Mouse (Mus musculus) layer of hippocampus, adult 2 months (tissue): ENCODE data around the gene Dtymk. TPM values are rescaled to one million over a fixed set of nuclear protein-coding genes. Genes with fewer than 3 reads are reported as not detected.
"Not testable (repeated sequence)": the region's sequence is repeated elsewhere in the genome, so short reads cannot be mapped to it uniquely, and the experiment has no call there.

Source experiments
- DNase-seq, 2 experiments: peaks; one replicate each; pipeline ENCODE4 v3.0.0; 2022; ENCODE audit warnings: low spot score in 2 of 2
- H3K27ac ChIP-seq: fragments of 200-600 bp; 2 replicates; pipeline ENCODE4 v1.8.1; 2022
- H3K4me3 ChIP-seq: fragments of 200-600 bp; 2 replicates; pipeline ENCODE4 v1.8.1; 2022; ENCODE audit warnings: mild to moderate bottlenecking
- CTCF ChIP-seq: fragments of 200-600 bp; conservative IDR thresholded peaks from 2 replicates; pipeline ENCODE4 v1.8.1; 2022; ENCODE audit warnings: antibody characterized with exemption, mild to moderate bottlenecking, moderate library complexity
- long read RNA-seq, 2 experiments: library from polyadenylated mRNA; stranded (forward); transcript quantifications; one replicate each; pipeline ENCODE4 v2.0.0; 2021; ENCODE audit warnings: borderline mapping rate in 2 of 2
- total RNA-seq, 2 experiments: library from RNA; stranded (reverse); gene quantifications; 2 replicates each; pipeline ENCODE4 v1.2.3; 2021

The Dtymk gene
- 10 to 100 TPM; 52.6 to 58.0 TPM for total RNA-seq
- long read RNA-seq, experiment 1, transcript Dtymk-202 (2 exons, 1,055 nt), result major isoform, 10 of 45 reads
- long read RNA-seq, experiment 1, transcript Dtymk-201 (5 exons, 1,003 nt), result minor isoform, 8 of 45 reads
- long read RNA-seq, experiment 1, partial matches to known transcripts, result 2 of 45 reads
- long read RNA-seq, experiment 1, other reads (novel, unspliced or antisense), result 25 of 45 reads
- long read RNA-seq, experiment 2, transcript Dtymk-202 (2 exons, 1,055 nt), result minor isoform, 6 of 51 reads
- long read RNA-seq, experiment 2, transcript Dtymk-201 (5 exons, 1,003 nt), result major isoform, 25 of 51 reads
- long read RNA-seq, experiment 2, partial matches to known transcripts, result 10 of 51 reads
- long read RNA-seq, experiment 2, other reads (novel, unspliced or antisense), result 10 of 51 reads

- DNase-seq, result peak; percentile 88 to 96
- peak; percentile 77 for TF ChIP-seq CTCF
- Histone ChIP-seq H3K4me3 (peak within 1 kb of the TSS; percentile 91), H3K27ac (peak within 1 kb of the TSS; percentile 90)
These were observed at the start of gene Dtymk for GRCm38 (mm10) chr1:93801741-93802238. Gene Dtymk (minus strand): TSS chr1:93801934.

- not testable (repeated sequence) for H3K27ac ChIP-seq, H3K4me3 ChIP-seq, DNase-seq
These were observed 44.1 kb upstream of the Dtymk start for GRCm38 (mm10) chr1:93845766-93846366.

- not testable (repeated sequence) for H3K27ac ChIP-seq, DNase-seq, H3K4me3 ChIP-seq
These were observed 36.8 kb upstream of the Dtymk start for GRCm38 (mm10) chr1:93838569-93838968.

GRCm38 (mm10) chr1:93837335-93837734, 35.6 kb upstream of the Dtymk start:
- Histone ChIP-seq H3K4me3 (no peak overlapping the region), H3K27ac (no peak overlapping the region)
- DNase-seq, result no peak
- TF ChIP-seq CTCF, result no peak

- H3K27ac ChIP-seq, result no peak overlapping the region
- H3K4me3 ChIP-seq, result no peak overlapping the region
- DNase-seq, result no peak
- TF ChIP-seq CTCF, result no peak
These were observed 34.8 kb upstream of the Dtymk start for GRCm38 (mm10) chr1:93836532-93836913.

GRCm38 (mm10) chr1:93835876-93836531, 34.3 kb upstream of the Dtymk start:
- no peak overlapping the region for H3K4me3 ChIP-seq
- no peak overlapping the region for H3K27ac ChIP-seq
- TF ChIP-seq CTCF, result no peak
- DNase-seq, result no peak

- no peak for DNase-seq
- no peak overlapping the region for H3K4me3 ChIP-seq
- TF ChIP-seq CTCF, result no peak
- no peak overlapping the region for H3K27ac ChIP-seq
These were observed 33.5 kb upstream of the Dtymk start for GRCm38 (mm10) chr1:93835211-93835610.

GRCm38 (mm10) chr1:93834671-93835150, 33.0 kb upstream of the Dtymk start:
- H3K4me3 ChIP-seq, result no peak overlapping the region
- DNase-seq, result no peak
- TF ChIP-seq CTCF, result no peak

GRCm38 (mm10) chr1:93832754-93833360, 31.1 kb upstream of the Dtymk start:
- H3K27ac ChIP-seq, DNase-seq, H3K4me3 ChIP-seq: not testable (repeated sequence)
- peak; percentile 62 for TF ChIP-seq CTCF

More at GRCm38 (mm10) chr1:93834671-93835150, 33.0 kb upstream of the Dtymk start:
- H3K27ac ChIP-seq, result no peak overlapping the region

- DNase-seq, result no peak
- Histone ChIP-seq H3K27ac (no peak overlapping the region), H3K4me3 (no peak overlapping the region)
- TF ChIP-seq CTCF, result no peak
These were observed 24.8 kb upstream of the Dtymk start for GRCm38 (mm10) chr1:93826540-93826835.

GRCm38 (mm10) chr1:93825771-93826539, 24.2 kb upstream of the Dtymk start:
- DNase-seq, result no peak
- TF ChIP-seq CTCF, result peak; percentile 15; the same call in 1 of the 2 replicates
- H3K27ac ChIP-seq, result peak overlapping the region; percentile 99
- H3K4me3 ChIP-seq, result peak overlapping the region; percentile 70

- DNase-seq, result peak; percentile 94 to 95
- peak overlapping the region; percentile 70 for H3K4me3 ChIP-seq
- H3K27ac ChIP-seq, result peak overlapping the region; percentile 99
- TF ChIP-seq CTCF, result peak; percentile 38
These were observed 23.5 kb upstream of the Dtymk start for GRCm38 (mm10) chr1:93825105-93825674.
